Mouse (Mus musculus): ENCODE measurements at regions not wholly inside any gene's neighbourhood (a gene's known extent, or its start where the extent isn't known, plus 50 kb on each side); places are given as distances from the start of the nearest gene placed in this dataset.

DNA sequence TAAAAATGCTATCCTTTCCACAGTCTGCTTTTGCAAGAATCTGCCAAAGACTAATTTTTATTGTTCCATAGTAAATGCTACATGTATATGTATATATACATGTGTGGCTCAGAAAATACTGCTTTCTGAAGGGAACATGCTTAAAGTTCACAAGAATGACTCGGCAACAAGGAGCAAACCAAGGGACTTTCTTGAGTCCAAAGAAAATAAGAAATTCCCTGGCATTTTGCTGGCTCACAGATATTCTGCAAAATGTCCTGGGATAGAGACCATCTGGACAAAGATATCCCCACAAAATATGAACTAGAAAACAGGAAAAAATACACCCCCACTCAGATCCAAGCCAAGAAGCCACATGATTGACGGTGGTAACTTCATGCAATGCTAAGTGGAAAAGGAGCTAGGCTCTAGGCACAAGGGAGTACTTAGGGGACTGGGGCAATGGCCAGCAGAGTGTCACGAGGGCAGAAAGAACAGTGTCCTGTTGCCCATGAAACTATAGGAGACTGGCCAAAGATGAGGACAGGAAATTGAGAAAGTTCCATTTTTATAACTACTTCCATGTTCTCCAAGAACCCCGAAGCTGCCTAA is 274.3 kb upstream of the Acvr2a start:
- DNase-seq (ENCODE audit: low read depth), result no peak

DNA sequence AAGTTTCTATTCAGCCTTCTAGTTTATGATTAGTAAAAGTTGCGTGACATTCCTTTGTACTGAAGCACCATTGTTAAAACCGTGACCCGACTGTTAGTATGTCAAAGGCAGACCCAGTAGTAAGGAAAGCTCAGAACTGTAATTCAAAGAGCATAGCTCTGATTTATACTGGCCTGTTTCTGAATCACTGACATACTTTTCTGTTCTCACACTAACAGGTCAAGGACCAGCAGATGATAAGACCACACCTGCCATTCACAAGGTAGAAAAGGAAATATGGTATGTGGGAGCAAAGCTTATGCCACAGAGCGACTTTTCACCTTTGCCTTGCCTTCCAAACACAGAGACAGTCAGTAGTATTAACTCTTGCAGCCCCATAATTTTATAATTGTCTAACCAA is 269.5 kb upstream of the Acvr2a start:
- DNase-seq (ENCODE audit: low read depth), result no peak

DNA sequence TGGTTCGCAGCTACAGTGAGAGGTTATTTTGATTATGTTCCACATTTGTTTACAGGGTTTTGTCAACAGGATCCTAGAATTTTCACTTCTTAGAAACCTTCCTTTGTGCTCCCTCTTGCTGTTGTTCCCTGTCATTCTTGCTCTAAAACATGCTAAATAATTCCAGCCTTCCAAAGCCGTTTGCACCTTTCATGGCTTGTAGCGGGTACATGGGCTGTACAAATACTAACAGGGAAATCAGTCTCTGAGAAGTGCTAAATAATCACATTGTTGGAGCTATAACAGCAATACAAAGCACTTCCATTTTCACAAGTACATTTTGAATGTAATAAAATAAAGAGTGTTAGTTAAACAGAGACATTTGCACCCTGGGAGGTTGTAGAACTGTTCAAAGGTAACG is 268.8 kb upstream of the Acvr2a start:
- no peak for DNase-seq (ENCODE audit: low read depth)

DNA sequence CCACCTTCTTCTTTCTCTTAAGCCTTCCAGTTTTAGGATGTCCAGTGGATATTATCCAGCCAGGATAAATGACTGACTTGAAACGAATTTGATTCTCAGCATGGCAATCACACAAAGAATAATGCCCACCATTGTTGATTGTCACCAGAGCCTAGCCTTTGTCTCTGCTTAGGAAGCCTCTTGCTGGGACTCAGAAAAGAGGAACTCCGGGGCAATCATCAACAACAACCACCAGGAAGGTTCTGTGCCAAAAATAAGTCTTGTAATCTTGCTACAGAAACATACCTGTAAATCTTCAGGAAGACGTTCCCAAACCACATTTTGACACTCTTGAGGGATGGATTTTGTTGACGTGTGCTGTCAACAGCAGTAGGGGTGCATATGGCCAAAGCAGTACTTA is 268.2 kb upstream of the Acvr2a start:
- DNase-seq (ENCODE audit: low read depth), result no peak

DNA sequence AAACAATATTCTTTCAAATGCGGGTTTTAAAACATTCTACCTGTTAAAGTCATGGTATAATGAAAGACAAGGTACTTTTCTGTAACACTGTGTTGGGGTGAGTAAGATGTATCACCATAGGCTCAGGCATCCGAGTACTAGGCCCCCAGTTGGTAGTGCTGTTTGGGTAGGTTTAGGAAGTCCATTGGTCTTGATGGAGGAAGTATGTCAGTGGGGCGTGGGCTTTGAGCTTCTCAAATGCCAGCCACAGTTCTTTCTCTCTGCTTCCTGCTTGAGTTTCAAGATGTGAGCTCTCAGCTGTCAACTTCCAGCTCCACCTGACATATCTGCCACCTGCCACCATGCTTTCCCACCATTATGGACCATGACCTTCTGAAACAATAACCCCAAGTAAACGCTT is 267.7 kb upstream of the Acvr2a start:
- no peak for DNase-seq (ENCODE audit: low read depth)

DNA sequence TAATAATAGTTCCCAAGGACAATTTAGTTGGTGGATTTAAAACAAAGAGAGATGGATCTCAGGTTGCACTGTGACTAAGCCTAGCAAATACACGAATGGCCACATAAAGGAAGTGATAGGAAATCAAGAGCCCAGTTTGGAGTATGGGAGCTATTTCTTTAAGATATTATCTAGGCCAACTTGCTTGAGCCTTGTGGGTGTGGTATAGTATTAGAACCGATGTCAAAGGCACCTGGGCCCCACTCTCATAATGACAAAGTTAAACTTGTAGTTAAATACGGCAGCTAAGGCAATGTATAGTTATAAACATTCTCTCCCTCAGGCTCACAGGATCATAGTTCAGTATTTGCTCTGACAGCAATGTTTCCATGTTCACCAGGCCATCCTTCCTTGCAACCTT is 257.3 kb upstream of the Acvr2a start:
- DNase-seq (ENCODE audit: low read depth), result no peak

DNA sequence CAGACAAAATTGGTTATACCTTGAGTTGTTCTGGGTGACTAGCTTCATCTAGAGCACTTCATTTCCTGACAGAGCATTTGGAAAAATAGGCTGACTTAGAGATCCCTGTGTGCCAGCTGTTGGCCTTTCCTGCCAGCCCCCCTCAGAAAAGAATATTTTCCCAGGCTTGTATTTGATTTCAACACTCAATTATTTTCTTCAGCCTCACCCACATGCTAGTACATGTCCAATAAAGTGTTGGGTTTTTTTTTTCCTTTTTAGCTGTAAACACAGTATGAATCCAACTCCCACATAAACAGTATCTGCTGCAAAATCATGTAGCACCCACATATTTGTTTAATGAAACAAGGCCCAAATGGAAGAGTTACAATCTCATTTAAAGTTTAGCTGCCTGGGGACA is 256.8 kb upstream of the Acvr2a start:
- DNase-seq (ENCODE audit: low read depth), result no peak

DNA sequence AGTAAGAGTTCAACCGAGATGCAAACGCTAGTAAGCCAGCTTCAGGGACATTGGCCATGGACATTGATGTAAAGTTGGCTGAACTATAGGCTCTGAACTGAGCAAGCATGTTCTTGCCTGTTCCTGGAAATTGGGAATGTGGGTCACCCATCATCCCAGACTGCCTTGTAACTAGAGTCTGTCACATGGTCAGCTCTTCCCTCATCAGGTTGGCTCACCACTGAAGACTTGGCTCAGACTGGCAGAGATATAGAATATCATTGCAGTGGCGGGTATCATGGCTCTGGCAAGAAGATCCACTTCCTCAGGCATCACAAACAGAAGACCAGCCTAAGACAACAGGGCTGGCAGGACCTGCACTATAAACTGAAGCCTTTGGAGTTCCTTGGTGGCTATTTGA is 255.3 kb upstream of the Acvr2a start:
- DNase-seq (ENCODE audit: low read depth), result no peak

DNA sequence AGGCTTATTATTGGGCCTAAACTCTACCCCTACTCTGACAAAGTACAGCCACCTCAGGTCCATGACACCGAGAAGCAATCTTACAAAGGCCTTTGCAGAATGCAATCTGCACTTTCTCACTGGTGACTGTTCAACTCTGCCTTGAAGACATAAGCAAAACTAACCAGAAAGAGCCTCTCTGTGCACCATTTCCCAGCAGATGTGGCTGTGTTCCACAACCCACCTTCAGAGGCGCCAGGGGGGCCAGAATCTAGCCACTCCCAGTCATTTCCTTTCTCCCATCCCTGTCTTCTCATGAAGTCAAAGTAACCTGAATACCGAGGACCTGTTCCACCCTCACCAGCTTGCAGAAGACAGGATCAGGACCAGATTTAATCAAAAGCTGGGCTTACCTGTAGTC is 250.3 kb upstream of the Acvr2a start:
- DNase-seq (ENCODE audit: low read depth), result no peak

DNA sequence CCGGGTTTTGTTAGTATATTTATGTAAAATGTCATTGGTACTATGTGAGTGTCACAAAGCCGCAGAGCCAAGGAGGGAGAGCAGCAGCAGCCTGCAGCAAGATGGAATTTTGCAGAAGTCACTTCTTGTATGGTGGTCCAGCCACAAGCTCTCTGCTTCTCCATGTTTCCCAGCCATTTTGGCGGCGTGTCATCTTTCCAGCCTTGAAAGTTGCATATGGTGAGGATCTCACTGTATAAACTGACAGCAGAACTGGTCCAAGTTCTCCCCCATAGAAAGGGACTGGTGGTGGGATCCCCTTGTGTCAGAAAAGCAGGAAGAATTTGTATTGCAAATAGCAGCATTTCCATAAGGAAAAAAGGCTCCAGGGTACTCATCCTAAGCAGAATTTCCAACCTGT is 249.7 kb upstream of the Acvr2a start:
- DNase-seq (ENCODE audit: low read depth), result no peak

DNA sequence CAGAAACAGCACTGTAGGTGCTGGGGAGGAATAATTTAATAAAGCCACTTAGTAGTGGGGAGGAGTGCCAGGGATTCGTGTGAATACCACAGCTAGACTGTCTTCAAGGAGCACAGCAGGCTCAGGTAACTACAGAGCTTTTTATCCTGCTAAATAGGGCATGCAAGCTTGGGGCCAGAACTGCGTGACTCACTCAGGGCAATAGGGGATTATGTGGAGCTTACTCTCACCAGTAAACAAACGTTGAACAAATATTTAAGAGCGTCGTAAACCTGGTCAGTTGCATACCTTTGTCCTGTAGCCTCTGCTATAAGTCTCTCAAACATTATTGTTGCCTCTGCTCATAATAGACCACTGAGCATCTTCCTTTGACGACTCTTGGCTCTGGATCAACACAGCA is 246.0 kb upstream of the Acvr2a start:
- DNase-seq (ENCODE audit: low read depth), result no peak

DNA sequence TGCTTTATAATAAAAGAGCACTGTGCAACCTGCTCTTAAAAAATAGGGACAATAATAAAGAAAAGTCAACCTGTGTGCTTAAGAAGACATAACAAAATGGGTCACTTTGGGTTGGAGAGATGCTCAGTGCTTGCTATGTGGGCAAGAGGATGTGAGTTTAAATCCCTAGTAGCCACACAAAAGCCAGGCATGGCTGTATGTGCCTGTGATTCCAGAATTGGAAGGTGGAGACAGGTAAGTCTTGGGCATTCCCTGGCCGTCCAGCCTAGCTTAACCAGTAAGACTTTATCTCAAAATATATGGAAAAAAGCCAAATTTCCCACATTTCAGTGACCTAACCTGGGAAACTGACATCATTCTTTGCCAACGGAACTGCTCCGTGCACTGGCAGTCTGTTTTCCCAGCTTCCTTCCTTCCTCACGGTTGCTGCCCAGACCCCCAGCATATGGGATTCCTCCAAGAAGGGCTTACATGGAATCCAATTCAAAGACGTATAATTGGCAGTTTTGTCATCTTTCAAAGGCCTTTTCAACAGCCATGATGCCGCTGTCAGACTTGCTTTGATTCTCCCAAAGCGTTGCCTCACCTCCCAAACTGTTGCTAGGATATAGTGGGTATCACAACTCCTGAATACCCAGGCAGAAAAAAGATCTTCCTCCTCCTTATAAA is 227.6 kb upstream of the Acvr2a start:
- DNase-seq (ENCODE audit: low read depth), result no peak

DNA sequence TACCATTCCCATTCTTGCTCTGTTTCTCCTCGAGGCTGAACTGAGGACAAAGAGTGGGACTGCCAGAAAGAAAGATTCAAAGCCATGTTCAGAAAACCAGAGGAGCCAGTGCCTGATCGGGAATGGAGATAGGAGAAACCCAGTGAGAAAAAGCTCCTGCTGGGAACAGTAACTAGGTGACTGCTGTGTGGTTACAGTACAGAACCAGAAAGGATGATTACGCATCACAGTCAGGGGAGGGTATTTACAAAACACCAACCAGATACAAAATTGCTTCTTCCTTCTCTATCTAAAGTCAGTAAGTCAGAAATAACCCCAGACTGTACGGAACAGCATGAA is 227.1 kb upstream of the Acvr2a start:
- no peak for DNase-seq (ENCODE audit: low read depth)

DNA sequence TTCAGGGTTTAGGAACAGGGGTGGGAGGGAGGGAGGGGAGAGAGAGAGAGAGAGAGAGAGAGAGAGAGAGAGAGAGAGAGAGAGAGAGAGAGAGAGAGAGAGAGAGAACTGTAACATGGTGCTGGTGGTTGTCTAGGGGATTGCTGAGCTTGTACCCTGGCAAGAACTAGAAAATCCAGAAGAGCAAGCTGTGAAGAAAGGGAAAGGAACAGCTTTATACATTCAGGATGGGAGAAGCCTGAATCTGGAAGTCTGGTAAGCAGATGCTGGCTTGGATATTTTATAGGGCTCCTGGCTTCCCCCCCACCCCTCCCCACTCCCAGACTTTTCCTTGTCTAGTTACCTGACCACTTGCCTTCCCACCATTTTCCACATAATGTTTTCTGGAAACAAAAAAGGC is 224.2 kb upstream of the Acvr2a start:
- DNase-seq (ENCODE audit: low read depth), result no peak

DNA sequence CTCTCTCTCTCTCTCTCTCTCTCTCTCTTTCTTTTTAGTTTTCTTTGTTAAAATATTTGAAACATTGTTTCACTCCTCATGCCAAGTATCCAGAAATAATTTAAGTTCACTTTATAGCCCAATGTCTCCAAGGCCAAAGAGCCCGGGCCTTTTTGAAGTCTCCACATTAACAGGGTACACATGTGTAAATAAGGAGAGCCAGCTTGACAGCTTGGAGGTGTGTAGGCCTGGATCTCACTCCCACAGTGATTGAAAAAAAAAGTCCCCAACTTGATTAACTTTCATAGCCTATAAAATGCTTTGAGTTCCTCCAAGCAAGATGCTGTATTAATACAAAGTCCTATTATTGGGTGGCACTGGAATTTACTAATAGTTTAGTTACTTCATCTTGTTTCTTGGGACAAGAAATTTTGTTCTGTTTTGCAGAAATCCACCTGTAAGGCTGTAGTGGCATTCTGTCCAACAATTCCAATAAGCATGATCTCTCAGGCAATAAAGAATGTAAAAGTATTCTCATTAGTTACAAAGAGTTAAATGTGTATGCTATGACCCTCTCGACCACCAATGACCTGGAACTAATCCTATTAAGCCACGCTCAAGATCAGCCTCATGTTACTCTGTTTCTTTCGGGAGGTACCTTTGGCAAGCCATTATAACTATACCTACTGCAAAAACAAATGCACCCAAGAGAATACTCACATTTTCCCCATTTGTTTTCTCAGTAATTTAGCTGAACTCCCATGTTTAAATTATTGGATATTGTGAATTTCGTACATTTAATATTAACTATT is 215.9 kb upstream of the Acvr2a start:
- no peak for DNase-seq (ENCODE audit: low read depth)

DNA sequence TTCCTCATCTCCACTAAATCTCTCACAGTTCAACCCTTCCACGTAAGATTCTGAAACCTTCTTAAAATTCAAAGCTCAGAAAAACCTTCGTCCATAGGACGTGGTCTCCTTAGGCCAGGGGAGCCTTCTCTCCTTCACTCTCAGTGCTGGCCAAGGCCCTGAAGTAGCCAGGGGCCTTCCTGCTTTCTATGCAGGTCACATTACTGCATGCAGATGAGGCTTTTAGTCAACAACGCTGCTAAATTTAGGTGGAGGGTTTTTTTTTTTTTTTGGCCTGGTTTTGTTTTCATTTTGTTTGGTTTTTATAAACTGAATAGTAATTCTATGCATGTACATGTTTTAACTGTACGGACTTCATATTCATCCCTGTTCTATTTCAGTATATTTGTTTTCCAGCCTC is 214.5 kb upstream of the Acvr2a start:
- no peak for DNase-seq (ENCODE audit: low read depth)

DNA sequence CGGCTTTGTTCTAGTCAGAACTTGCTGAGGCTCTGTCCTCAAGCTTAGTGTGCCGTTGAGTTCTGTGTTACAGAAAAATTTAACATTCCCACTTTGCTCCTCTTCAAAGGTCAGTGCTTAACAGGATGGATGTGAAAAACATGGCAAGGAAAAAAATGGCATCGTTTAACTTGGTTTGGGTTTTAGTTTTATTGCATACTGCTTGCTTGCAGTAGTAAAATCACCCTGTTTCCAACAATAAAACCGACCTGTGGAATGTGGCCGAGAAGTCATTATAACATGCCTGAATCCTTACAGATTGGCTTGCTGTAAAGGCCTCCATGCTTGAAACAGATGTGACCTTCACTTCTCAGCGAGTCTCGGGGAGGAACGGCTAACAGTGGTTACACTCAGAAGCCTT is 212.1 kb upstream of the Acvr2a start:
- DNase-seq (ENCODE audit: low read depth), result no peak

DNA sequence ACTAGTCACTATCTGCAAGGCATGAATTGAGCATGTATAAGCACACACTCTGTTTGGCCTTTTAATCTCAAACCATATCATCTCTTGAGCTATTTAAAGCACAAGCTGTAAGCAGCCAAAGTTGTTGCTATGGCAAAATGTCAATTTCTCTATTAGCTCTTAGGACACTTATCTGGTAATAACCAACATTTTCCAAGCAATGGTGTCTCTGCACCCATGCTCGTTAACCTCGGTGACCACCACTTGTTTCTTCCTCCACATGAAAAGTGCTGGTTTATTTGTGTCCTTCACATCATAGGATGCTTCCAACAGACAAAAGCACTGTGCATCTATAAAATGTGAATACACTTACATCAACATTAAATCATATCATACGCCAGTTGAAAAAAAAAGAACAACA is 204.4 kb upstream of the Acvr2a start:
- DNase-seq (ENCODE audit: low read depth), result no peak

DNA sequence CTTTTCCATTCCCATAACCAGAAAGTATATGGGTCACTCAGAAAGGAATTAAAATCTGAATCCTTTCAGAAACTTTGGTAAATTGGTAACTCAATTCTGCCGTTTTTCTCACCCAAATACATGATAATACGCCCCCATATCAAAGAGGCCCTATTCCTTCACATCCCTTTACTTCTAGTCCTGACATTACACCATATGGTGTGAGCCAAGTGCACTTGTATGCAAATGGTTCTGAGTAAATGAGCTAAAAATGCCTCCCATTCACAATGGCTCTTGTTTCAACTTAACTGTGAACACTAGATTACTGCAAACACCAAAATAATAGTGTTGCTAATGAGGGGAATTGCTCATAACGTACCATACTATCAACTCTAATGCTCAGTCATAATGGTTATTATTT is 201.7 kb upstream of the Acvr2a start:
- no peak for DNase-seq (ENCODE audit: low read depth)

DNA sequence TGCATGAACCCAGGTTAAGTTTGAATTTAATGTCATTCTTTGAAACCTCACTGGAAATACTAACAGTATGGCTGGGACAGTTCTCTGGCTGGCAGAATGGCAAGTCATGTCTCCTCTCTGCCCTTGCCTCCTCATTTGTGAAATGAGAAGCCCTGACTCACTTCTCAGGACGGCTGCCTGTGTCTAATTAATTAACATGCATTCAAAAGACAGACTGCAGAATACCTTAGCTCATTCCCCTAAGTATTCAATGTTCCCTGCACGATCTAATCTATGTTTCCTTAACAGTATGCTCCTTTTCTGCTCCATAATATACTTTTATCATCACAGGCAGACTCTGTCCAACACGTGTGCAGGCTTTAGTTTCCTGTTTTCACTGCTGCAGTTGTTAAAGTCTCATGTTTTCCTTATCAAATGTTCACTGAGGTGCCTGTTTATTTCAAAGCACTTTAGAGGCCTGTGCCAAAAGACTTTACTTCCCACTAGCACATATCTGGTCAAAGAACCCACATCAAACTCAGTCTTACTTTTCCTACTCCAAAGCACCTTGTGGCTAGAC is 196.7 kb upstream of the Acvr2a start:
- no peak for DNase-seq (ENCODE audit: low read depth)

DNA sequence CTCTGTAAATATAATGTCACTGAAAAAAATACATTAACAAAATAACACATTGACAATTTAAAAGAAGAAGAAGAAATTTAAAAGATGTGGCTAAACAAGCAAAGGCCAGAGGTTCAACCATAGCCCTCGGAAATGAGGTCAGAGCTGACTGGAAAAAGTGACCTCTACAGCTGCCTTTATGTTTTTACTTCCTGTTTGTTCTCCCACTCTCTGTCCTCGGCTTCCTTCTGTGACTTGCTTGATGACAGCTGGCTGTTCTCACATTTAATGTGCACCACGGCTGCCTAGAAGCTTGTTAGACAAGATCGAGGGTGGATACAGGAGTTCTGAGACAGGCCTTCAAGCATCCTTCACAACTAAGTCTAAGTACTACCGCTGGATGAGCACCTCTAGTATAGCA is 194.9 kb upstream of the Acvr2a start:
- no peak for DNase-seq (ENCODE audit: low read depth)

DNA sequence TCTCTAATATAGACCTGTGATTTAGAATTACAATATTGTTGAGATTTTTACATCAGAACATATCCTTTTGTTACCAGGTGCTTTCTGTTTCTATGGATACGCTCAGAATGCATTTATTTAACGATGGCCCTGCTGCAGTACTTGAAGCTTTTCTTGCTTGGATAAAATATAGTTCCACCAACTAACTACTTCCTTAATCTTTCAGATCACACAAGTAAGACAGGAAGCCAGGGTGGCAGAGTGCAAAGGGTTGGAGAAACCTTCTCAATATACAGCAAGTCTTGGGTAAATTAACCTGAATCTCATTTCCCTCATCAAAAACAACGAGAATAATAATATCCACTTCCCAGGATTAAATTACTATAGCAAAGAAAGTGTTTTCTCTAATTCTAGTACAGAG is 193.1 kb upstream of the Acvr2a start:
- no peak for DNase-seq (ENCODE audit: low read depth)

DNA sequence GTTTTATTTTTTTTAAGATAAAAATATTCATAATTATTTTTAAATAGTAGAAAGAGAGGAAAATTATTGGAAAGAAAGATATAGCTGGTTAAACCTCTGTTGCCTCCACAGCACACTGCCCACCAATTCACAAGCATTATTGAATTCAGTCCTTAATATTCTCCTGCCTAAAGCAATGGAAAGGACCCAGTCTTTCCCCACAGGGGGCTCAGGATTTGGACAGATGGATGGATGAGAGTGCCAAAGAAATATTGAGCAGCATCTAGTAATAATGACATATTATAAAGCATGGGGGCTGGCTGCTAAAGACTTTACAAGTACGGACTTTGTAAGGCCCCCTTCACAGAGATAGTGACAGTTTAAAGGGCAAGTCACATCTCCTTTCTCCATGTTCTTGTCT is 191.6 kb upstream of the Acvr2a start:
- no peak for DNase-seq (ENCODE audit: low read depth)

DNA sequence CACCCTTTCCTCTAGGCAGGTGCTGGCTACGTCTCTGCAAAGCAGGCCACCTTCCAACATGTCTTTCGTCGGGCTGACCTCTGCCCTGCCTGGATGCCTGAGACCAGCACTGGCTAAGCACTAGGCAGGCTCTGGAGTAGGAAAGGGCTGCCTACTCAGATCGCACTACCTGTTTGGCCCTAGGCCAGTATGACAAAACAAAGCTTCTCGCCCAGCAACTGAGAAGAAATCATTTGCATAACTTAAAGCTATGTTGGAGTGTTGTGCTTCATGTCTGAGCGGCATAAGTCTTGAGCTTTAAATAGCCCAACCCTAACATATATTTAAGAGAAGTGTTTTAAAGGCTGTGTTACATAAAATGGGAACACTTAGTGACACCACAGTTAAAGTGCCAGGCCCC is 189.9 kb upstream of the Acvr2a start:
- DNase-seq (ENCODE audit: low read depth), result no peak
